Mouse (Mus musculus) testis, adult 2 months (tissue): Measurements from ENCODE around the gene Notum.

Experiments used
- CTCF ChIP-seq: fragments of 200-500 bp; IDR thresholded peaks from 2 replicates; pipeline ENCODE4 v1.5.1; 2012; ENCODE audit warnings: low read depth, mild to moderate bottlenecking, inconsistent platforms, low read length, moderate library complexity; ENCODE audit not compliant: control insufficient read depth, insufficient read depth, insufficient replicate concordance
- POLR2A ChIP-seq: fragments of 200-500 bp; IDR thresholded peaks from 2 replicates; pipeline ENCODE4 v1.6.1; 2012; ENCODE audit warnings: low read depth, mild to moderate bottlenecking, inconsistent platforms, low read length, moderate library complexity; ENCODE audit not compliant: control insufficient read depth

GRCm38 (mm10) chr11:120684660-120685059, 23.7 kb upstream of the Notum start:
- TF ChIP-seq CTCF: no peak
- no peak for TF ChIP-seq POLR2A
